Mouse (Mus musculus) heart, postnatal 4 days (tissue): ENCODE measurements at regions not wholly inside any gene's neighbourhood (a gene's known extent, or its start where the extent isn't known, plus 50 kb on each side); places are given as distances from the start of the nearest gene placed in this dataset.
A peak's percentile ranks its signal among the peaks of the same experiment; 100 is the strongest.

ENCODE experiments used
- DNase-seq: peaks from one replicate; pipeline ENCODE4 v3.0.0; 2021

- DNase-seq = no peak
Measured at GRCm38 (mm10) chr2:115326526-115326925, 255.0 kb upstream of the BC052040 start.

- no peak for DNase-seq
Measured at GRCm38 (mm10) chr2:115338178-115338577, 243.3 kb upstream of the BC052040 start.

GRCm38 (mm10) chr2:115339034-115339433 lies 242.5 kb upstream of the BC052040 start:
- DNase-seq = no peak

- no peak for DNase-seq
Measured at GRCm38 (mm10) chr2:115342360-115342759, 239.2 kb upstream of the BC052040 start.

- DNase-seq = no peak
Measured at GRCm38 (mm10) chr2:115346551-115346950, 235.0 kb upstream of the BC052040 start.

- peak; percentile 15 for DNase-seq
Measured at GRCm38 (mm10) chr2:115348263-115348662, 233.3 kb upstream of the BC052040 start.

- no peak for DNase-seq
Measured at GRCm38 (mm10) chr2:115371072-115371471, 210.4 kb upstream of the BC052040 start.

- DNase-seq = no peak
Measured at GRCm38 (mm10) chr2:115375336-115375735, 206.2 kb upstream of the BC052040 start.

- no peak for DNase-seq
Measured at GRCm38 (mm10) chr2:115384414-115385180, 196.9 kb upstream of the BC052040 start.

- DNase-seq = no peak
Measured at GRCm38 (mm10) chr2:115385207-115386168, 196.0 kb upstream of the BC052040 start.

GRCm38 (mm10) chr2:115391575-115391974 lies 189.9 kb upstream of the BC052040 start:
- DNase-seq = no peak

- DNase-seq = no peak
Measured at GRCm38 (mm10) chr2:115392082-115392762, 189.3 kb upstream of the BC052040 start.

GRCm38 (mm10) chr2:115394091-115394490 lies 187.4 kb upstream of the BC052040 start:
- DNase-seq = no peak

- no peak for DNase-seq
Measured at GRCm38 (mm10) chr2:115398550-115398949, 183.0 kb upstream of the BC052040 start.

- no peak for DNase-seq
Measured at GRCm38 (mm10) chr2:115399107-115399740, 182.3 kb upstream of the BC052040 start.

GRCm38 (mm10) chr2:115399987-115400550 lies 181.4 kb upstream of the BC052040 start:
- no peak for DNase-seq

- no peak for DNase-seq
Measured at GRCm38 (mm10) chr2:115402246-115402645, 179.3 kb upstream of the BC052040 start.

- no peak for DNase-seq
Measured at GRCm38 (mm10) chr2:115432476-115432875, 149.0 kb upstream of the BC052040 start.

- DNase-seq = no peak
Measured at GRCm38 (mm10) chr2:115441100-115441499, 140.4 kb upstream of the BC052040 start.

- no peak for DNase-seq
Measured at GRCm38 (mm10) chr2:115449783-115450483, 131.6 kb upstream of the BC052040 start.

- no peak for DNase-seq
Measured at GRCm38 (mm10) chr2:115455593-115455992, 125.9 kb upstream of the BC052040 start.
